Mouse (Mus musculus) gastrocnemius, postnatal 10 days (tissue): ENCODE data around the gene Tppp2. TPM values are rescaled to one million over a fixed set of nuclear protein-coding genes. Genes with fewer than 3 reads are reported as not detected.

ENCODE experiments used
- DNase-seq: peaks from one replicate; pipeline ENCODE4 v3.0.0; 2021; ENCODE audit warnings: mixed read lengths
- long read RNA-seq, 2 experiments: library from polyadenylated mRNA; stranded (forward); transcript quantifications; one replicate each; pipeline ENCODE4 v2.0.0; 2021
- total RNA-seq, 2 experiments: library from RNA; stranded (reverse); gene quantifications; 2 replicates each; pipeline ENCODE4 v1.2.3; 2021

Gene Tppp2
- not detected for total RNA-seq
- long read RNA-seq, experiment 1, result 0 reads
- long read RNA-seq, experiment 2, result 0 reads

DNA sequence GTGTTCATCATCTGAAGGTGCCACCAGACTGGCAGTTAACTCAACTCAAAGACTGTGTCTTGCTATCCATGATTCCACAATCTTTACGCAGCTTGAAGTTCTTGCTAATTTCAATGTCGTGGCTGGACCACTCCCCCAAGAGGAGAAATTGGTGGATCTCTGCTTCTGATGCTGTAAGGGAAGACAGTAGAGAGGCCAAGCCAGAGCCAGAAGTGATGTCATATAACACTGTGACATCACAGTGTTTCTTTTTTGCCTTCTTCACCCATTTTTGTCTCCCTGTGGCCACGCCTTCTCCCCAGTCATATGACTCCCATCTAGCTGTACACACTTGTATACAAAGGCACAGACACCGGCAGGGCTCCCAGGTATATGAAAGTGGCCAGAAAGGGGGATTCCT lies at the start of gene Tppp2:
Gene Tppp2, plus strand, starts transcription at position 301 of the 400 bp plus-strand sequence.
- no peak for DNase-seq

DNA sequence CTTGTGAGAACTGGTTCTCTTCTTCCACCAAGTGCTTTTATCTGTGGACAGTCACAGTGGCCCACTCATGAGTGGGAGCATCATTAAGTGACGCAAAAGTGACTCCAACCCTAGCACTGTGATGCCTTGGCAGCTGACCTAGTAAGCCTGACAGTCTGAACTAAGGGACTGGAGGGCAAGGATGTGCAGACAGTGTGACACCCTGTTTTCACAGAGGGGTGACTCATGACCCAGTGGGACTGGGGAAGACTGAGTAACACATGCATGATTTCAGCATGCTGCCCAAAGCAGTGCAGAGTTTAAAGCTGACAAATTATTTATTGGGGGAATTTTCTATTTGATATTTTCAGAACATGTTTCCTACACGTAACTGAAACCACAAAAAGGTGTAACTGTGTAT lies 47.5 kb upstream of the Tppp2 start:
- no peak for DNase-seq

DNA sequence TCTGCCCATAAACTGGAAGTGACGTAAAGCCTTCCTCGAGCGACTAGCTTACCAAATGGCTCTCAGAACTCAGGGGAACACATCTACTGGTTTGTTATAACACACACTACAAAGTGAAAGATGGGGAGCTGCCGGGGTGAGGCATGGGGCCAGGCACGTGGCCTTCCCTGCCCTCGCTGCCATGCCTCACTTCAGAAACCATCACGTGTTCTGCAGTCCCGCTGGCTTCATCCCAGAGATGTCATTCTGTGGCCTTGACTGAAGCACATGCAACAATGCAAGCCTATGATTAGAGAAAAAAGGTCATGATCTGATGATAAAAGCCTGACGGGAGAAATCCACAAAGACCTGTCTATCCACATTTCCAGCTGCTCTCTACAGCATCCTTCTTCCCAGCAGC lies 46.5 kb upstream of the Tppp2 start:
- no peak for DNase-seq

DNA sequence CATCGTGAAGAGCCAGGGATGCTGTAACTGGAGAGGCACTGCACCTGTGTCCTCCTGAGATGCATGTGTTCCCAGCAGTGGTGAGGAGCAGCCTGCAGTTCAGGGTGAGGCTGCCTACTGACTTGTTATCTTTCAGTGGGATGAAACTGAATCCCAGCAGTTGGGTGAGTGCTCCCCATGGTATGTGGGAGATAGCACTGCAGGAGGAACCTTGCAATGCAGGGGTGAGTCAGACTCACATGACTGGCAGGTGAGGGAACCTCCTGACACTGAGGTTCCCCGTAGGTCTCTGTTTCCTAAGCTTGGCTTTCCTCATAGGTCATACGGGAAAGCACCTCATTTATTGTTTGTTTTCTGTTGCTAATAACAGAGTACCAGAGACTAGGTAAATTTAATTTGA lies 40.7 kb upstream of the Tppp2 start:
- DNase-seq, result no peak

DNA sequence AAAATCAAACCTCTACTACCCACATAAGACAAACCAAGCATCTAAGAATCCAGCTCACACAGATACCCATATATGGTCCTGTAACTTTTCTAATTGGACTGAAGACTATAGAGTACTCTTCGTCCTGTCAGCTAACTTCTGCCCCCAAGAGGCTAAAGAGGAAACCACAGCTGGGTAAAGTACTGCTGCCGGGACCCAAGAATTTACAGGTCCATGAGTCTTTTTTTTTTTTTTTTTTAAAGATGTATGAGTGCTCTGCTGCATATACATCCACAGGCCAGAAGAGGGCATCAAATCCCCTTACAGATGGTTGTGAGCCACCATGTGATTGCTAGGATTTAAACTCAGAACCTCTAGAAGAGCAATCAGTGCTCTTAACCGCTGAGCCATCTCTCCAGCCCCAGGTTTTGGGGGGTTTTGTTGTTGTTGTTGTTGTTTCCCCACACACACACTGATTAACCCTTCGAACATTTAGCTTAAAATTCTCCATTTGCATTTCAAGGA lies 34.6 kb upstream of the Tppp2 start:
- DNase-seq, result peak; percentile 48

DNA sequence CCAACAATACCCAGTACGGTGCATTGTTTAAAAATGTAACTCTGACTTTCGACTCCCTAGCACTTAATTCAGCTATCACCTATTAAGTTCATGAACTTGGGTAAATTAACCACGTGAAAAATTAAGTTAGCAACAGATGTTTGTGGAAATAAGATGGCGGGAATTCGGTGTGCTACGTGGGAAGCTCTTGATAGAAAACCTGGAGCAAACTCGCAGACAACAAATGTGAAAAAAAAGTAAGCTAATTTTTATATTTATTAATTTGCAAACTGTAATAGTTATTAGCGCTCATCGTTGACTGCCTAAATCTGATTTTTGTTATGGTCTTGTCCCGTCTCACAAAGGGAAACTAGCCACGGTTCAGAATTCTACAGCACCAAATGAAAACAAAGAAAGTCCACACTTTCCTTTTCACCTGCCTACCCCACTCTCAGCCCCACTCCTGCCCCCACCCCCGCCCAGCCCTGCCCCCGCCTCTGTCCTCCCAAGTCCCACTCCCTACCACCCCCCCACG lies 34.1 kb upstream of the Tppp2 start:
- DNase-seq, result no peak

DNA sequence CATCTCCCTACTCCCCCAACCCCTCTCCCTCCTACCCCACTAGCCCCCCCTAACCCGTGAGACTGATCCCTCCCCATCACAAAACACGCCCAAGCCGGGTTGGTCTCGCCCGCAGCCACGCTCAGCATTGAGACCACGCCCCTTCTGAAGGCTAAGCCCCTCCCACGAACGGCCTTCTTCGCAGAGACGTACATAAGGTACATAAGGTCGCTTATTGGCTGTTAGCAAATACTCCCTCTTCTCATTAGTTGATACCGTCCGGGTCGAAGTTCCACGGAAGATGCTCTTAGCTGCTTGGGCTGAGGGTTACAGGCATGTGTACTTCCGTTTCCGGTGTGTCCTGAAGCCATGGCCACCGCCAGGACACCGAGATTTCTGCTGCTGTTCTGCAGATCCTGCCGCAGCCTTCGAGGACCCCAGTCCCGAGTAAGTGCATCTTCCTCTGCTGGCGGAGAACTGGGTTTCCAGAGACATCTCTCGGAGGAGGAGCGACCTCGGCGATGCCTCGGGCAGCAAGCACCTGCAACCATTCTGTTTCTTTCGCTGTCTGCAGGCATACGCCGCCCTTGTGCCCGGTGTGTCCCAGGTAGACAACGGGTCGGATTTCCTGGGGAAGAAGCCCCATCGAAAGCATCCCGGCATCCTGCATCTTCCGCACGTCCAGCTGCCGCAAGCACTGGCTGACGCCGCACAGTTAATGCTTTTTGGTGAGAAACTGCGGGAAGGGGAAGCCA lies 33.5 kb upstream of the Tppp2 start, which contains the start of gene Mettl17:
Gene Mettl17, plus strand, starts transcription at position 245 of the 734 bp plus-strand sequence.
- peak; percentile 91 for DNase-seq

DNA sequence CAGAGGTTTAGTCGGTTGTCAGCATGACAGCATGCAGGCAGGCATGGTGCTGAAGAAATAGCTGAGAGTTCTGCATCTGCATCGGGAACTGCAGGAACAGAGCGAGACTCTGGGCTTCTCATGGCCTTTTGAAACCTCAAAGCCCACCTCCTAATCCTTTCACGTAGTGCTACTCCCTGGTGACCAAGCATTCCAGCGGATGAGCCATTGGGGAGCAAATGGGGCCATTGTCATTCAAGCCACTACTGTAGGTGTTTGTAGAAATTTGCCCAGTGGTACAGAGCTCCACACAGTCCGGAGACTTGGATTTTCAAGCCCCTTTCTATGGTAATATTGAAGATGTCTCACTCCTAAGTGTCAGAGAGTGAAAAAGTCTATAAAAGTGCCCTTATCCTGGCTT lies 32.2 kb upstream of the Tppp2 start:
- DNase-seq, result no peak

DNA sequence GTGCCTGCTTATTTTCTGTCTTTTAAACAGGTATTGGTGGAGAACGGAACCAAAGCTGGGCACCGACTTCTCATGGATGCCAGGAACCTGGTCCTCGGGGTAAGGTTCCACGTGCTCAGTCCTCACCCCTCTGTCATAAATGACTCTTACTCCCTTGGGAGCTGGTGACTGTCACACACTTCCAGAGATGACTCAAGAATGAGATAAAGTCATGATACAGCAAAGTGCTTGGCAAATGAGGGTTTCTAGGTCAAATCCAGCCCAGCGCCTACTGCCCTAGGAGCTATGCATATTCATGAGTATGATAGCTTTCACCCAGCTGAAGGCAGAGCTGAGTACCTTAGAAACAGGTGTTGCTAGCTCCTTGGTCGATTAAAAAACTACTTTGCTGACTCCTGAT lies 28.4 kb upstream of the Tppp2 start:
- no peak for DNase-seq

DNA sequence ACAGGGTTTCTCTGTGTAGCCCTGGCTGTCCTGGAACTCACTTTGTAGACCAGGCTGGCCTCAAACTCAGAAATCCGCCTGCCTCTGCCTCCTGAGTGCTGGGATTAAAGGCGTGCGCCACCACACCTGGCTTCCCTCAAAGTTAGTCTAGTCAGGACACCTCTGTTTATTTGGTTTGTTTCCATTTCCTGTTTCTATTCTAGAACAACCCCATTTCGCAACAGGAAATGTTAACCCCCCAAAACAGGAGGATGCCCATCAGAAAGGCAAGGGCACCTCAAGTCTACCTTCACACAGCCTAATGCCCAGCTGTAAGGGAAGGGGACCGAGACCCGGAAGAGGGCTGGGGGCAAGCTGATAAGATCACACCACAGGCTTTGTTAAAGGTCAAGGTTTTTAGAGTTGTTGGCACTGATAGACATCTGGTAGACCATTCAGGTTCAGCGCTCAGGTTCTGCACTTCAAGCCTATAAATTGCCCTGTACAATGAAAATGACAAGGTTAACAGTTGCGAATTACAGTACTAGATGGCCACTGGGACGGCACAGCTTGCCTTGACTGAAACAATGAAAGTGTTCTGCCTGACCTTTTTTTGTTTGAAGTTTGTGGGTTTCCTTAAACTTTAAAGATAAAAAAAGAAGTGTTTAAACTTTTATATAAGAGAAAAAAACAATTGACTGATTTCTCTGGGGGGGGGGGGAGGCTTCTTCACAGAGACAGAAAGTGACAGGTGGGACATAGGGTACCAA lies 25.9 kb upstream of the Tppp2 start, which contains the start of gene Slc39a2:
Gene Slc39a2, plus strand, starts transcription at position 699 of the 749 bp plus-strand sequence.
- no peak for DNase-seq

DNA sequence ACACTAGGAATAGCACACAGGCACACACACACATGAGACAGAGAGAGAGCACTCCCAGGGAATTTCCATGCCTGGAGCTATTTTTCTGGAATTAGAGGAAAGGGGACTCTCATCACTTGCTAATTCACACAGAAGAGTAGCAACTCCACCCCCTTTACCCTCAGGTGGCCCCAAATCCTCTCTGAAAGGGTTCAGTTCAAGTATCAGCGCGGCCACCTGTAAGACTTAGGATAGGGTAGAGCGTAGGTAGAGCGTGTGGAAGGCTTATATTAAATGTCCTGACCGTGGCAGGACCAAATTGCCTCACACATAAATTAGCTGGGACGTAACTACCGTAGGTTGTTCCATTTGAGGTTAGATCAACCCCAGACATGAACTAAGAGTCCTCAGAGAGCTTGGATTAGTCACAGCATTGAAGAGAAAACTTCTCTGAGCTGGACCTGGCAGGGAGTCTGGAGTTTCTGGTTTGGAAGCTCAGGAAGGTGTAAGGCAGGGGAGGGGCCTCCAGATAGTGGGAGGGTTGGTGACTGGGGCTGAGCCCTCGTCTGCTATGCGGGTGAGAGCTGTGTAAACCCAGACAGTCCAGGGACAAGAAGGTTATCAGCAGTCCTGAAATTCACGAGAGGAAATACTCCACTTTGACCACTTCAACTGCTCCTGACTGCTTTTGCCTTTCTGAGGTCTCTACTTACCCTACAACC lies 25.0 kb upstream of the Tppp2 start:
- DNase-seq, result no peak

DNA sequence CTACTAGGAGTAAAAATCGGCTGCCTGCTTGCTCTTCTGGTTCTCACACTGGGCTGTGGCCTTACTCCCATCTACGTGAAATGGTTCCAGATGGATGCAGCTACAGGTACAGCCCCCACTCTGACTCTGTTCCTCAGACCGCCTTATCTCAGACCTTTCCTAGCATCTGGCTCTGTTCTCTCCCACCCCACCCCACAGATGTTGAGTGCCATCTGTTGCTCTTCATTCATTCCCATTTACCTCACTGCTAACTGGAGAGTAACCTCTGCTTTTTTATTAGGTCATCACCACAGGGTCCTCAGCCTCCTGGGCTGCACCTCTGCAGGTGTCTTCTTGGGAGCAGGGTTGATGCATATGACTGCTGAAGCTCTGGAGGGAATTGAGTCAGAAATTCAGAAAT lies 24.4 kb upstream of the Tppp2 start:
- DNase-seq, result no peak

DNA sequence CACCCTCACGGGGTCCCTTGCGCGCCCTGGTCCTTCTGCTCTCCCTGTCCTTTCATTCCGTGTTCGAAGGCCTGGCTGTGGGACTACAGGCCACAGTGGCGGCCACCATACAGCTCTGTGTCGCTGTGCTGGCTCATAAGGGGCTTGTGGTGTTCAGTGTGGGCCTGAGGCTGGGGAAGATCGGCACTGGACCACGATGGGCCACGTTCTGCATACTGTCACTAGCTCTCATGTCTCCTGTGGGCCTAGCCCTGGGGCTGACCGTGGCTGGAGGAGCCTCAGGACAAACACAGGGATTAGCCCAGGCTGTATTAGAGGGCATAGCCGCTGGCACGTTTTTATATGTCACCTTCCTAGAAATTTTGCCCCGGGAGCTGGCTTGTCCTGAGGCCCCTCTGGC lies 23.2 kb upstream of the Tppp2 start:
- no peak for DNase-seq

DNA sequence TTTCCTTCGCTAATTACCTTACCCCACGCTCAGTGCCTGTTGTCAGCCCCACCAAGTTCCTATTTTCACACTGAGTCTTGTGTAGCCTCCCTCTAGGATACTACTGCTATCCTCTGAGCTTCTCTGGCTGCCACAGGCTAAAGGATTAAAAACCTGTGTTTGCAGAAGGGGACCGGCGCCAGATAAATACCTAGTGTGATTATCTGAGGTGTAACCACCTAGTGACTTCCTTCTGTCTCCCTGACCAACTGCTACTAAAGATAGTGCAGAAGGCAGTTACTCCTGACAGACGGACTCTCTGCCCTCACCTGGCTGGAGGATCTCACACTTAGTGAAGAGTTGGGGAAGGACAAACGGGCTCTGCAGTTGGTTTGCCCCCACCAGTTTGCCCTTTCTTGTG lies 22.2 kb upstream of the Tppp2 start:
- DNase-seq, result no peak

DNA sequence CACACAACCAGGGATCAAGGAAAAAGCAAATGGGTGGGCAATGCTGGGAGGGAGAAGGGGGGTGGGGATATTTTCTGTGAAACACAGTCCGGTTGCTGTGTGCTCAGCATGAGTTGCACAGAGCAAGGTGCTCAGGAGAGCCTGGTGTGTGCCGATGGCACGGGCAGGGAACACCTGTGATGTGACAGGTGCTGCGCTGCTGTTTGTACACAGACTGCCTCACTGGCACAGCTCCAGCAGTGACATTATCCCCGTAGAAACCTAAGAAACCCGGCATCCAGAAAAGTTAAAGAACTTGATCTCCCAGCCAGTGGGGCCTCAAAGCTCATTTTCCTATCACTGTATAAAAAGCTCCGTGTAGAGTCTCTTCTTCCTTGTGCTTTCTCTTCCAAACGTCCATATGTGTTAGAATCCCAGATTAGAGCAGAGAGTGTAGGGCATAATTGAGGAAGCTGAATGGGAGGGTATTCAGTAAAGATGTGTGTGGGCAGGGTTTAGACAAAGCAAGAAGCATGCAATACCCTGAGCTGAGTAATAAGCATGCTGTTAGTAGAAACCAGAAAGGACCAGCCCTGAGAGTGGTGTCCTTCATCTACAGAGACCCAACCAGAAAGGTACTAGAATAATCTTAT lies 21.6 kb upstream of the Tppp2 start:
- no peak for DNase-seq

DNA sequence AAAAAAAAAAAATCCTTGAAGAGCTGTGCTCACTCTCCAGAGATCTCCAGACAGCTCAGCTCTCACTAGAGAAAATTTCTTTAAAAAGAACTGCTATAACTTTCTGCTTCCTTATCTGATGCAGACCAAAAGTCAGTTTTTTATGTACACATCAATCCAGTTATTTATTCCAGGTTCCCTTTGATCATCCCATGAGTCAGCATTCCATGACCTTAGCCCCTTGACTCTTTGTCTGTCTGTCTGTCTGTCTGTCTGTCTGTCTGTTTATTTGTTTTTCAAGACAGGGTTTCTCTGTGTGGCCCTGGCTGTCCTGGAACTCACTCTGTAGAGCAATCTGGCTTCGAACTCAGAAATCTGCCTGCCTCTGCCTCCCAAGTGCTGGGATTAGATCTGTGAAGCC lies 18.9 kb upstream of the Tppp2 start:
- DNase-seq, result no peak

DNA sequence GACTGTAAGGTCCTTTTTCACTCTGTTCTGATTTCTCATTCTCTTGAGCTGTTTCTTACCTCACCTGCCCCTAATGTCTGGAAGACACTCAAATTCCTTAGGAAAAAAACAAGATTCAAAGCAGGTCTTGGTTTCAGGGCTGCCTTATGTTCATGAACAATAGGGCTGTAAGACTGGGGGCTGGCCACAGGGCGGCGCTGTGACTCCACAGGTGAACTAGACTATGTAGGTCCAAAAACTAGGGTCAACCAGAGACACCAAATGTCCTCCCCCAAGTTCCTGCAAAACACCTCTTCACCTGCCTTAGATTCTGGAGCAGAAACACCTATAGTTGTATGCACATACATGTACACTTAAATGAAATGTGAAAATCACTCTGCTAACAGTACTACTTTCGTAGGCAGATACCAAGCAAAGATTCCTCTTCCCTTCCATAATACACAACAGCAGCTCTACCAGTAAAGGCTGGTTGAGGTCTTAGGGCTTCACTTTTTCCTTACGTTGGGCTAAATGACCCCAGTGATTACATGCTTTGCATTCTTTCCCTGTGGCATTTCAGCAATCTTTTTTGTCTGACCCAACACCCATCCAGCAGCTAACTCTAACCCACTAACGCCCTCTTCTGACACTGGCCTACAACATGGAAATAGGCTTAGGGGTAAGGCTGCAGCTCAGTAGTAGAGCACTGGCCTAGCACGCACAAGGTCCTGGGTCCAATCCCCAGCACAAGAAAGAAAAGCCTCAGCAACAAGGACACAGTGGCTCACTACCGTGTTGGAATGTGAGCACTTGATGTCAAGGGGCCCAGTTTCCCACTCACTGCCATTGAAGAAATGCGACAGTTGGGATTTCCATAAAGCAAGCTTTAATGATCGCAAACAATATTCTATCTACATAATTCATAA lies 15.2 kb upstream of the Tppp2 start:
- peak; percentile 89 for DNase-seq

DNA sequence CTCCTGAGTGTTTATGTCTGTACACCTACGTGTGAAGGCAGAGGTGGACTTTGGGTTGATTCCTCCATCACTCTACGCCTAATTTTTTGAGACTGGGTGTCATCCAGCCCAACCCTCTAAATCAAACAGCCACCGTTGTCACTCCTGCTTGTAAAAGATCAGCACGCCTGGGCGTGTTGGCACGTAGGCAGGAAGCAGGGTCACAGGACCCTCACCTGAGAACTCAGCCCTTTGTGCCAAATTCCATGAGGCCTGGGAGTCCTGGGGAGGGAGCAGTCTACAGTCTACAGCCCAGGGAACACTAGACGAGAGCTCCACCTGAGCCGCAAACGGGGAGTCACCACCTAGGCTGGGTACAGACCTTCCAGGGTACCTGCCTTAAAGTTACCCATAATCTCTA lies 14.4 kb upstream of the Tppp2 start:
- DNase-seq, result no peak

DNA sequence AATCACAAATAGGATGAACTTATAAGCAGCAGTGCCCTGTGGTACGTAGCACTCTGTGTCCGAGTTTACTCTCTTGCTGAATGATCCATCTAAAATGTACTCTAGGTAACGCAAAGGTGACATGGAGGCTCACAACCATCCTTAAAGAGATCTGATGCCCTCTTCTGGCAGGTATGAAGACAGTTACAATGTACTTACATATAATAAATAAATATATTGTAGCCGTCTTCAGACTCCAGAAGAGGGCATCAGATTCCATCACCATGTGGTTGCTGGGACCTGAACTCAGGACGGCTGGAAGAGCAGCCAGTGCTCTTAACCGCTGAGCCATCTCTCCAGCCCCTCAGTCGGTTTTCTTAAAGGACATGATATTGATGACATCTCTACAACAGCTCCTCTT lies 13.5 kb upstream of the Tppp2 start:
- no peak for DNase-seq

DNA sequence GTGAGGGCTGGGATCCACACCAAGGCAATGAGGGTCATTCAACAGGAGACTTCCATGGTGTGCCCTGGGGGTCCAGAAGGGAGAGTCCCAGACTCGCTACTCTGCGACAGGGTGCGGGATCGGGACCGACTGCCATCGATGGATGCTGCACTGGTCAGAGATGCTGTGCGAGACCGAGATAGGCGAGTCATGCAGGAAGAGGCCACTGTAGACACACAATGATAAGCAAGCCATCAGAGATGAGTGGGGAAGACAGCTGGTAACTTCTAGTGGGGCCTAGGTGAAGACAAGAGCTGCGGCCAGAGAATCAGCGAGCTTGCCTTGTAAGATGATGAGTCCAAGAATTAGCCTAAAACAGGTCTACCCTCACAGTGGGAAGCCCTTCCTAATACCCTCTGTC lies 12.1 kb upstream of the Tppp2 start:
- DNase-seq, result no peak

DNA sequence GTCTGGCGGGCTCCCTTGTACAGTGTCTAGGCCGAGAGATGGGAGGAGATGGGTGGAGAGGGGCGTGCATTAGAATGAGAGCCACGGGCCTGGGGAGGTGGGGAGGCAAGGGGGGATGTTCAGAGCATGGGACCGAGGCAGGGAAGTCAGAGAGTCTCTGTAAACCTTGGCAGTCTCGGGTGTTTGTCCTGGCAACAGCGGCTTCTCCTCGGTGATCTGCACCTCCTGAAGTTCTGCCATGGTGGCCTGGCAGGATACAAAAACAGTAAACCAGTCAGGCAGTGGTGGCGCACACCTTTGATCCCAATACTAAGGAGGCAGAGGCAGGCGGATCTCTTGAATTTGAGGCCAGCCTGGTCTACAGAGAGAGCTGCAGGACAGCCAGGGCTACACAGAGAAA lies 6.9 kb upstream of the Tppp2 start:
- DNase-seq, result no peak
